Mouse (Mus musculus): ENCODE results near the gene Itpkb.

Gene Itpkb

DNA sequence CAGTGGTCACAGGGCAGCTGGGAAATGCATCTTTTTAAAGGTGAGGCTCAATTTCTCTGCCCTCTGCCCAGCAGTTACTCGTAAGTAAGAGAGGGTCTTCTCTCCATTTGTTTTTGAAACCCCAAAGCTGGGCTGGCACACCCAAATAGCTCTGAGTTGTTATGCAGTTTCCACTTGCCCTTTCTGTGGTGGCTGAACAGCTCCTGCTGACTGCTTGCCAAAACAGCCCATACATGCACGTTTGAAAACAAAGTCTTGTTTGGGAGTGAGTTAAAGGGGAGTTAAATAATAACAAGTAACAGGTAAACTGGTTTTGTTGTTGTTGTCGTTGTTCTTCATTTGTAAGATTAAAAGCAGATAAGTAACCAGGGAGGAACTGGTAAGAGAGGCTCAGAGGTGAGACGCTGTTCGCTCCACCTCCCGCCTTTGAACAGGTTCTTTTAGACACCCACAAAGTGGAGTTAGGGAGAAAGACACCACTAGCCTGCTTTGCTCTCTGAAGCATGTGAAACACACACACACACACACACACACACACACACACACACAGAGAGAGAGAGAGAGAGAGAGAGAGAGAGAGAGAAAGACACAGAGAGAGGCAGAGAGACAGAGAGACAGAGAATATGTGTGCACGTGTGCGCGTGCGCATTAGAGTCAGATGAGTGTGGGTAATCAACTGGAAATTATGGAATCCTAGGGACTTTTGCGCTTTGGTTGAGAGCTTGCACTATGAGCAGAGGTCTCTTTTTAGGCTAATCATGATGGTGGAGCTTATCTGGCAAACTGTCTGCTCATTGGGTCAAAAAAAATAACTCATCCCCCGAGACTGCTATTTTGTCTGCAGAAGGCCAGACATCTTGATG, 5.5 kb downstream of the Itpkb start:
- CTCF ChIA-PET = interaction anchor here (1.0 to 1.2 kb wide), 2 partner anchors 58 kb away, joined by 3 to 4 read pairs; no protein-coding TSS in a partner anchor

DNA sequence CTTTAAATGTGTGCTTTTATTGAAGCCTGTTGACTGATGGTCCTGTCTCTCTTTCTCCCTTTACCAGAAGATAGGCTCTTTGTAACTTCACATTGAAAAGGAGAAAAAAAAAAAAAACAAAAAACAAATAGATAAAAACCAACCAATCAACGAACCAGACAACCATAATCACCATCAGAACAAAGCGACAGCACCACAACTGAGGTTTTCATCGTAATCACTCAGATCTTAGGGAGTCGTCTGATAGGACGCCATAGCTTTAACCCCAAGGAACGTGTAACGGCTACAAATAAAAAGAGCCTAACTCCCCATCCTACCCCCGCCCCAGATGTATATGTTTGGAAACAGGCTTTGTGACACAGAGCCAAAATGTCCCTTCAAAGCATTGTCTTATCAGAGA, 8.1 kb downstream of the Itpkb start:
- CTCF ChIA-PET = no interaction called here

DNA sequence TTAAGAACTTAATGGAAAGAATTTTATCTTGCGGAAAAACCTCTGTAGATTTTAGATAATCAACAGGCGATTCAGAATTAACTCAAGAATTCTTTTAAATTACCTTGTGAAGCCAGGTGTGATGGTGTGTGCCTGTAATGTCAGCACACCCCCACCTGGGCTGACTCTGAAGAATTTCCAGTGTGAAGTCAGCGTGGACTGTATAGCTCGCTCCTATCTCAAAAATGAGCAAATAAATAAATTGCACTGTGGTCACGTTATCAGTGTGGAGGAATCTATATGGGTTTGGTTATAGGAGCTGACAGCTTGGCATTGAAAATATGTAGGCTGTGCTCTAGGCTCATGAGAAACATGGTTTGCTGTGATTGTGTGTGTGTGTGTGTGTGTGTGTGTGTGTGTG, 8.9 kb downstream of the Itpkb start:
- CTCF ChIA-PET = no interaction called here

DNA sequence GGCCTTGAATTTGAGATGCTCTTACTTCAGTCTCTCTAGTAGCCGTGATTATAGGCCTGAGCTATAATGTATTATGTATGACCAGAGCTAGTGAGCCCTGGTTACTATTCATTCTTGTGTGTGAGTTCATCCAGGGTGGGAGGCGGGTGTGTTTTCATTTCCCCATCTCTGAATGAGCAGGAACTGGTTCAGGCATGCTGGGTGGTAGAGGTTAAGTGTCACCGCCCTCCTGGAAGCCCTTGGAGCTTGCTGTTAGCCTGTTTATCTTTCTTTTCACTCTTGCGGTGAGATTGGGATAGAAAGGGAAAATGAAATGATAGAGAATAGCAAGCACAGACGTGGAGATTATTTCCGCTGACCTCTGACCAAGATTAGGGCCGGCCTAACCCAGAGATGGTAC, 12.7 kb downstream of the Itpkb start:
- CTCF ChIA-PET = interaction anchor here (0.7 kb wide), 1 partner anchor 14 kb away, joined by 3 read pairs; no protein-coding TSS in a partner anchor

DNA sequence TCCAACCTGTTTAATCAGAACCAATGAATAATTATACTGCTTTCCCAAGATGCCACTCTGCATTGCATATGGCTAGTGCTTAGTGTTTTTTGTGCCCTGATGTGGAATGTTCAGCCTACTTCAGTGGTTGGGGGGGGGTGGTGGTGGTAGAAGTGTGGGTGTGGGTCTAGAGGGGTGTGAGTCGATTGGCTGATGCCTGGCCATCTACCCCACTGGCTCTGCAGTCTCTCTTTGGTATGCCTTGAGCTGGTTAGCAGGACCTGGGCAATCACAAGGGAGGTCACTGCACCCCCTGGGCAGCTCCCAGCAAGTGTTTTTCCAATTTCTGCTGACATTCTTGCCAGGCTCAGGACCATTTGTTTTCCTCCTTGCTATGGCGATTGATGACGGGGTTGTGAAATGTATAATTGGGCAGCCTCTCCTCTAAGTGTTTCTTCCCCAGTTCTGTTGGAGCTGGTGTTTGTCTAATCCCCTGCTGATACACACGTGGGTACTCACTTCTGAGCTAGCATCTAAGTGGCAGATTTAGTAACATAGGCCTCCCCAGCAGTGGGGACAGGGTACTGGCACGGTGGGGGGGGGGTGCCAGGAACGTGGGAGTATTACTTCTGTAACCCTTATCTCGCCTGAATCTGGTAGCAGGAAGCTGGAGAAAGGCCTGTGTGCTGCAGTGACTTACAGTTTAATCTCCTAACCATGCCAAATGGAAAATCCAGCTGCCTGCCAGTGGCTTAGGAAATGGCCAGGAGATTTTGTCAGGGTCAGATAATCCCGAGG, 13.3 kb downstream of the Itpkb start:
- CTCF ChIA-PET = interaction anchor here (0.7 to 1.0 kb wide), 4 partner anchors 11 to 56 kb away, joined by 3 to 7 read pairs (median 3); no protein-coding TSS in a partner anchor

DNA sequence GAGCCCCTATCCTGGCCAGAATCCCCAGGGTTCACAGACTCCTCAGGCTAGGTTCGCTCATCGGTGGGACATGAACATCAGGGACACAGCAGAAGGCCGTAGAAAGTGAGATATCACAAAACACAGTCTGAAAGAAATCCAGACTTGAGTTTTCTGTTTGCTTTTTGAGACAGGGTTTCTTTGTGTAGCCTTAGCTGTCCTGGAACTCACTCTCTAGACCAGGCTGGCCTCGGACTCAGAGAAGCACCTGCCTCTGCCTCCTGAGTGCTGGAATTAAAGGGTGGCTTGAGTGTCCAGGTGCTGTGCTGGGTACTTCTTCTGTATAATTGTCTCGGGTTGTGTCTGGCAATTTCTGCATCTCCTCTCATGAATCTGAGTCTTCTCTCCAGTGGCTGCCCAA, 14.8 kb downstream of the Itpkb start:
- CTCF ChIA-PET = no interaction called here

DNA sequence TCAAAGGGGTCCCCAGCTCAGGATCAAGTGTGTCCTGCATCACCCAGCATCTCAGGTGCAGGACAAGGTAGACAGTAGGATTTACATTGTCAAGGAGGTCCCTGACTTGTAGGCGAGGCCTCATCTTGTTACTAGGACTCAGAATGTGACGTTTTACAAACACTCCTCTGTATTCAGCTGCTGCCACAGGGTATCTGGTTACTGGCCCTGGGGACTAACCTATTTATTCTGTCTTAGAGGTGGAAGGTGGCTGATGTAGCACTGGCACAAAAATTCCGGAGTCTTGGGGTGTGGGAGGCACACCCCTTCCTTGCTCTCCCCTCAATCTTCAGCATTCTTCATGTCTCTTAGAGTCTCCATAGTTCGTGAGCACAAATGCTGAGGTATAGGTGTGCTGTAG, 16.8 kb downstream of the Itpkb start:
- CTCF ChIA-PET = interaction anchor here (0.7 kb wide), 1 partner anchor 43 kb away, joined by 9 read pairs; no protein-coding TSS in a partner anchor

DNA sequence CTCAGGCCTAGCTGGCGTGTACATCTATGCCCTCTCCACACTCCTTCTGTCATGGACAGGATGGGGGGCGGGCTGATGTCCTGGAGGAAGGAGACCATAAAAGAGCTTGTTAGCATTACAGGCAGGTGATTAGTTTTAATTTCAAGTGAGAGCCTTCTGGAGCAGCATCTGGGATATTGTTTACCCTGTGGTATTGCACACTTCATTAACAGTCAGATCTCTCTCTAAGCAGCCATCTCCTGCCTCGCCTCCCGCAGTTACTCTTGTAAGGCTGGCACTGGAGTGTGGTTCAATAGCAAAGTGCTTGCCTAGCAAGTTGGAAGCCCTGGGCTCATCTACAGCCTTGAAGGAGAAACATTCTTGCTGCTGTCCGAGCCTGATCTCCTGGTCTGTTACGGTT, 17.6 kb downstream of the Itpkb start:
- CTCF ChIA-PET = interaction anchor here (0.7 kb wide), 1 partner anchor 43 kb away, joined by 9 read pairs; no protein-coding TSS in a partner anchor

DNA sequence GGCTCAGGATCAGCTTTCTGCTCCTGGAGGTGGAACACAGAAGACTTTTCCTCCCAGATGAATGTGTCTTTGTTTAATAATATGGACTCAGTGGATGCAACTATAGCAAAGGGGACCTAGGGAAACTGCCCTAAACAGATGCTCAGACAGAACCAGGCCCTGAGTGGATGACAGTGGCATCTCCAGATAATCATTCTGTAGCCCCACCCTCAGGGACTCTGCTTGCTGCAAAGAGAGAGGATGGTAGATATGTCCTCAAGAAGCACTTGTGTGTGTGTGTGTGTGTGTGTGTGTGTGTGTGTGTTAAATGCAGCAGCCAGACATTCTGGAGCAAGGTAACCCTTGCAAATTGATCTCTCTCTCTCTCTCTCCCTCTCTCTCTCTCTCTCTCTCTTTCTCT, 18.8 kb downstream of the Itpkb start:
- CTCF ChIA-PET = no interaction called here

DNA sequence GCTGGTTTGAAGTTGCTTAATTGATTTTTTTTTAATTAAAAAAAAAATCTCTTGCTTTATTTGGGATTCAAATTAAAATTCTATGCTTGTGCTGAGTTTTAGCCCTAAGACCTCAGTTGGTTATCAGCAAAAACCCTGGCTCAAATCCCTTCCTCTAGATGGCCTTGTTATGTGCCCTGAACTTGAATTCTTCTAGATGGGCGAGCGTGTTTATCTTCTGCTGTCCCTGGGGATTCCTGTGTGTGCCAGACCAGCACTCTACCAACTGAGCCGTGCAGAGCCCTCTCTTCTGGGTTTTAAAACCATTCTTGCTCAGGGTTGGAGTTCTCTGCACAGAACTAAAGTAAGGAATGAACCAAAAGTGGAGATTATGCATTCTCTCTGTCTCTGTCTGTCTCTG, 22.0 kb downstream of the Itpkb start:
- CTCF ChIA-PET = interaction anchor here (0.6 to 0.7 kb wide), 2 partner anchors 55 to 1036 kb away, joined by 3 read pairs; no protein-coding TSS in a partner anchor

DNA sequence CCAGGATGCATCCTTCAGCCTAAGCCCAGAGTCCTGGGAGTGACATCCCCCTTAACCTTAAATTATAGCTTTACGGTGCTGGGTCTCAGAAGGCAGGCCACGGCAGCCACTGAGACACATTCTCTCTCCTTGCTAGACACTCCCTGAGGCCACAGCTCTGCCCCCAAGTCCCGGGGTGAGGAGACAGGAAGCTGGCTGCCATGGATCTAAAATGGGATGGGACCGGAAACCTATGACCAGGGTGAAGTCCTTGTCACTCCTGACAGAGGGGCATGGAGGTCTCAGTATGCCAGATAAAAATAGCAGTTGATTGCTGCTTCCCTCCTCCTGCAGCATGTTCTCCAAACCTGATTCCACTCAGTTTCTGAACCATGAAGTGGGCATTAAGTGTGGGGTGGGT, 23.8 kb downstream of the Itpkb start:
- CTCF ChIA-PET = interaction anchor here (0.6 kb wide), 1 partner anchor 25 kb away, joined by 9 read pairs; no protein-coding TSS in a partner anchor

DNA sequence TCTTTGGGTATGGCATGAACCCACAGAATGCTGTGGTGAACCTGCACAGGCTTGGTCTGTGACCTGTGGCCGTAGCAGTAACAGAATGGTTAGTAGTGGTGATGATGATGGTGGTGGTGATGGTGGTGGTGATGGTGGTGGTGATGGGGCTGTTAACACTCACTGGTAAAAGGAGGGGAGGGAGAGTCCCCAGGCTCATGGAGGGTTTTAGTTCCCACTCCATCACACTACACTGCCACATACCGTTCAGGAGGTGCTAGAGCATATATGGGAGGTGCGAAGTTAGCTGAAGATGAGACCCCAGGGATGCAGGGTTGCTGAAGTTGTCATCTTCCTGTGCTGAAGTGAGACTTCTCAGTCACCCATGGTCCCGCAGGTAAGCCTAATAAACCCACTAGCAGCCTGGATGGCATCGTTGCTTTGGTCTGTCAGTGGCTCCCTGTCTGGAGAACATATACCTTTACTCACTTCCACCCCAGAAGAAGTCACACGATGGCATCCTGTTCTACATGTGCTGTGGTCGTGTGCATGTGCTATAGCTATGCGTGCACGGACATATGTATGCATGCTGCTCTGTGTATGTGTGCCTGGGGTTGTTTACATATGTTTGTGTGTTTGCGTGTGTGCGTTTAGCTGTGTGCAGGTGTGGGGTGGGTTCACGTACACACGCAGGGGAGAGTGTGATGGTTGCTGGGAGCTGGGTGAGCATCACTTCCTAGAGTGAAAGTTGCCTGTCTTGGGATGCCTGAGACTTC, 24.9 kb downstream of the Itpkb start:
- CTCF ChIA-PET = interaction anchor here (1.0 kb wide), 1 partner anchor 52 kb away, joined by 4 read pairs; no protein-coding TSS in a partner anchor

DNA sequence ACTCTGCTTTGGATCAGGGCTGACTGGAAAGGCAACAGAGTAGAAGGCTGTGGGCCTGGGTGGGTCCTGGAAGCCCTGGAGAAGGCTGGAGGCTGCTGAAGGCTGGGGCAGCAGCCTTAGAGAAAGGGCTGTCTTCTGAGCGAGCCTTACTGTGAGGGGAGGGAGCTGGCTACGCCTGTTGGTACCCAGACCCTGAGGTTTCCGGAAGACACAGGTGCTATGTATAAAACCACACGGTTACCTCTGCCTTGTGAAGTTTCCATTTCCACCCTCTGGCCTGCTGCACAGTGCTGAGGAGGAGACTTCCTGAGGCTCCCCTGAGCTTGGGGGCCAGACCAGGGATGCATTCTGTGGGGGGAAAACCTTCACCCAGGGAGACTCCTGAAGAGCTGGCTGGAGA, 25.9 kb downstream of the Itpkb start:
- CTCF ChIA-PET = interaction anchor here (0.7 to 1.1 kb wide), 7 partner anchors 14 to 877 kb away, joined by 3 to 17 read pairs (median 4); no protein-coding TSS in a partner anchor

DNA sequence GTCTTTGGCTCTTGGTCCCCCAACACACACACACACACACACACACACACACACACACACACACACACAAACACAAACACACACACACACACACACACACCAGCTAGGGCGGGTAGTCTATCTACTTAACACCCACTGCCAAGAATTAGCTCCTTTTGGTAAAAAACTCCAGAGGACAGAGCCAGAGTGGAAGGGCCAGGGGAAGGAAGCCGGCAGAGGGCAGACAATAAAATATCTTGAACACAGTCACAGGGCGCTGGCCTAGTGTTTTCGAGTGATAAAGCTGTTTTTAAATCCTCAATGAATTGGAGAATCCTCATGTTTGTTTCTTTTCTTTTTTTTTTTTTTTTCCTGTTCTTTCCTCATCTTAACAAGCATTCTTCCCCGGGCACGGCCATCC, 26.6 kb downstream of the Itpkb start:
- CTCF ChIA-PET = interaction anchor here (0.5 to 1.1 kb wide), 11 partner anchors 9 to 876 kb away, joined by 3 to 17 read pairs (median 4); no protein-coding TSS in a partner anchor

DNA sequence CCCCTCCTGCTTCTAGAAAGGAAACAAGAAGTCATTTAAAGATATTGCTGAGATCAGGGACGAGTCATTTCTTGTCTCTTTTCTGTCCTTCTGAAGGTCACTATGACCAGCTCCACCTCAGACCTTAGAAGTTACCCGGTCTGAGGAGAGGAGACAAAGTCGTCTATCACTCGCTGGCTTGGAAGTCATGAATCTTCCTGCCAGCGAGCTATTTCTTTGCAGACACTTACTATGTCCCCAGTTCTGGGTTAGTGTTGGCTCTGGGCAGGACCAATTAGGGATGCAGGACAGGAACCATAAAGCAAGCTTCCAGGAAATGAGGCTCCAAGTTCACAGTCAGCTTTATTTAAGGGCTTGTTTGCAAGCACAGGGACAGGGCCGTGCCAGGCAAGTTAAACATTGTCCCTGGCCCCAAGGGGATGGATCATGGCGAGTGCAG, 27.6 kb downstream of the Itpkb start:
- CTCF ChIA-PET = no interaction called here

DNA sequence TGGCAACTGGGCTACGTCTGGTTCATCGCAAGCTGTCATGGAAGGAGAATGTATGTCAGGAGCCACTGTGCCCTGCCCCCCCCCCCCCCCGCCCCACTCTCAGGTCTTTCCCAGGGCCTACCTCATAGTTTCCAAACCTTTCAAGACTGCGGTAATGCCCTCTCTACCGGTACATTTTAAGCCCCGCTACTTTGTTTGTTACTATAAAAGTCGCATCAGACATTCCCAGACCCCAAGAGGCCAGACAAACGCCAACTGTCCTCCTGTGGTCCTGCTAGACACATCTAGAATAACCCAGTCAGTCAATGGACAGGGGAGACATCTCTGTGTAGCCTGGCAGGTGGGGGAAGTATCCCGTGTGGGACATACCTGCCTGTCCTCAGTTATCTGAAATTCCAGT, 28.2 kb downstream of the Itpkb start:
- CTCF ChIA-PET = interaction anchor here (1.0 kb wide), 1 partner anchor 16 kb away, joined by 3 read pairs; no protein-coding TSS in a partner anchor

DNA sequence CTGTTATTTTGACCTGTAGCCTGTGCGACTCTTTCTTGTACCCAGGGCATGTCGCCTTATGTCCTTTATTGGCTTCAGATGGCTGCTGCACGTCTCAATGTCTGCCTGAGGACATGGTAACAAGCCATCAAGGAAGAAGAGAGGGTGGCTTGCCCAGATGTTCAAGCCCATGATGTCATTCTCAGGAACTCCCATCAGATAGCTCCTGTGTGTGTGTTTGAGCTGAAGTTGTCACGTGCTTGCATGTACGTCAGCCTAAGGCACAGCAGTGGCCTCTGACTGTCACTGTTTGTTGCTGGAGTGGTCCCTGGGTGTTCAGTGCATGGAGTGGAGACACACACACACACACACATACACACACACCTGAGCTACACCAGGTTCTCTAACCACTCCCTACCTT, 29.0 kb downstream of the Itpkb start:
- CTCF ChIA-PET = interaction anchor here (1.0 kb wide), 1 partner anchor 15 kb away, joined by 3 read pairs; no protein-coding TSS in a partner anchor

DNA sequence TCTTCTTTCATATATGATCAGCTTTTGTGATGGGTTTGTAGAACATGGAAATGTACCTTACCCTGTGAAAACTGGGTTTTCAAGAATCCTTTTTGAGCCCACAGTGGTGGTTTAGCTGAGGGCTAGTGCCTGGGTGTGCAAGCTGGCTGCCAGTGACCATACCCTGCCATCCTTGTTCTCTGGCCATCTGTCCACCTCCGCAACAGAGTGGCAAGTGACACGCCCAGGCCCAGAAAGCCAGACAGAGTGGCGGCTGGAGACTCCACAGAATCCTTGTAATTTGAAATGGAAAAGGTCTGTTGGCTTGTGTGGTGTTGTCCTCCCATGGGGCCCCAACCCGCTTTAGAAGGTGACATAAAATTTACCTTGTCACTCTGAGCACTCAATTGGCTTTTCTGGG, 31.9 kb downstream of the Itpkb start:
- CTCF ChIA-PET = interaction anchor here (0.6 kb wide), 1 partner anchor 37 kb away, joined by 3 read pairs; no protein-coding TSS in a partner anchor

DNA sequence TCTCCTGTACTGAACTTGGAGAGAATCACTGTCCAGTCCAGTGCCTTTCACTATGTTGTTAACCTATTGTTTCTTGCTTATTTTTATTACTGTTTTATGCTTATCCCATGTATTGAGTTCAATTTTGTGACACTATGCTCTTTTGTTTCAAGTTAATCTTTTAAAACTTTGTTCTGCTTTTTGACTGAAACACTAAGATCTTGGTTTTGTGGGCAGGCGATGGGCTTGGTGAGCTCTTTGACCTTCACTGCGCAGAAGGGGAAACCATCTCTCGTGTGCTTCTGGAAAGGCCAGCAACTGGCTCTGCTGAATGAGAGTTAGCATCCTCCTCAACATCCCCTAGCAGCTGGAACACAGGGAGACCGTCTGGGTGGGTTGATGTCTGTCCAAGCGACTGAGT, 32.6 kb downstream of the Itpkb start:
- CTCF ChIA-PET = interaction anchor here (0.9 kb wide), 1 partner anchor 447 kb away, joined by 3 read pairs; no protein-coding TSS in a partner anchor

DNA sequence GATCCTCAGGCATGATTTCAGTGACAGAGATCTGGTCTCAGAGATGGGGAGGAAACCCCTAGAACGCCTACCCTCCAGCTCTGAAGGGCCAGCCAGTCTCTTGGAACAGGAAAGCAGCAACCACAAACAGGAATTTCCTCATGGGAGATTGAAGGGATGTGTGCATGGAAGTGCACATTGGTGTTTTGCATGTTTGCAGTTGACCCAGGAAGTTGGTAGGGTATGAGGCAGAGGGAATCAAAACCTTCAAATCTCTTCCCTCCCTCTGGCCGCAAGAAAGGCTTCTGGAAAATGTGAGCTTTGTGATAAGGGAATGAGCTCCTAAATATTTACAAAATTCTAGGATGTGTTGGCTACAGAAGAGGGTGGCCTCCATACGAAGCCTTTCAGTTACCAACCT, 33.0 kb downstream of the Itpkb start:
- CTCF ChIA-PET = interaction anchor here (0.9 to 1.0 kb wide), 2 partner anchors 41 to 446 kb away, joined by 3 to 5 read pairs; no protein-coding TSS in a partner anchor

DNA sequence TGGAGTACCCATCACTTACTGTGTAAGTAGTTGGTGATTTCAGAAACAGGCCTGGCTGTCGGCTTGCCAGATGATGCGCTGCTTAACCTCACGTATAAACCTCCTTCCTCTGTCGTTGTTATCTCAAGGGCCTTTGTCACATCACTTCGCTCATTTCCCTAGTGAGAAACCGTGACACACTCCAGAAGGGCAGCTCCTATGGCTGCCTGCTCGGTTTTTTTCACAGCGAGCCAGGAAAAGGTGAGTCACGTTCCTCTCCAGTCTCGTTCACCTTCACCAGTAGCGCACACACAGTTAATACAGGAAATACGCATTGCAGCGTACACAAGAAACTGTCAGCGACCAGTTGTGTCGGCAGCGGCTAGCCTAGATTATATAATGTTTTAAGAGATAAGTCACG, 33.7 kb downstream of the Itpkb start:
- CTCF ChIA-PET = interaction anchor here (0.9 to 1.0 kb wide), 2 partner anchors 40 to 445 kb away, joined by 3 to 5 read pairs; no protein-coding TSS in a partner anchor

Data from spleen, embryonic (tissue).